Mouse (Mus musculus) kidney, postnatal 25 days (tissue): ENCODE measurements at regions not wholly inside any gene's neighbourhood (a gene's known extent, or its start where the extent isn't known, plus 50 kb on each side); places are given as distances from the start of the nearest gene placed in this dataset.
A peak's percentile ranks its signal among the peaks of the same experiment; 100 is the strongest.
"Not testable (repeated sequence)": the region's sequence is repeated elsewhere in the genome, so short reads cannot be mapped to it uniquely, and the experiment has no call there.

Experiments used
- DNase-seq, 2 experiments: peaks; one replicate each; pipeline ENCODE4 v3.0.0; 2021; ENCODE audit warnings: mixed read lengths in 2 of 2

DNA sequence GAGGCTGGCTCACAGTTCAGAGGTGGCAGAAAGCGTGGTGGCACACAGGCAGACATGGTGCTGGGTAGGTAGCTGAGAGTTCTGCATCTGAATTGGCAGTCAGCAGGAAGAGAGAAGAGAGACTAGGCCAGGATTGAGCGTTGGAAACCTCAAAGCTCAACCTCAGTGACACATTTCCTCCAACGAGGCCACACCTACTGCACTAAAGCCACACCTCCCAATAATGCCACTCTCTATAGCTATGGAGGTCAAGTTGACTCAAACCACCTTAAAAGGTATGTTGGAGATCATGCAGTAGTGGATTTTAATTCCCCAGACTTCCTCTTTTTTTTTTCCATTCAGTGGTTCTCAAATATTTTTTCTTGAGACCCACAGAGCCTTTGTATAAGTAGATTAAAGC is 57.1 kb downstream of the Ccdc54 start:
- no peak for DNase-seq

DNA sequence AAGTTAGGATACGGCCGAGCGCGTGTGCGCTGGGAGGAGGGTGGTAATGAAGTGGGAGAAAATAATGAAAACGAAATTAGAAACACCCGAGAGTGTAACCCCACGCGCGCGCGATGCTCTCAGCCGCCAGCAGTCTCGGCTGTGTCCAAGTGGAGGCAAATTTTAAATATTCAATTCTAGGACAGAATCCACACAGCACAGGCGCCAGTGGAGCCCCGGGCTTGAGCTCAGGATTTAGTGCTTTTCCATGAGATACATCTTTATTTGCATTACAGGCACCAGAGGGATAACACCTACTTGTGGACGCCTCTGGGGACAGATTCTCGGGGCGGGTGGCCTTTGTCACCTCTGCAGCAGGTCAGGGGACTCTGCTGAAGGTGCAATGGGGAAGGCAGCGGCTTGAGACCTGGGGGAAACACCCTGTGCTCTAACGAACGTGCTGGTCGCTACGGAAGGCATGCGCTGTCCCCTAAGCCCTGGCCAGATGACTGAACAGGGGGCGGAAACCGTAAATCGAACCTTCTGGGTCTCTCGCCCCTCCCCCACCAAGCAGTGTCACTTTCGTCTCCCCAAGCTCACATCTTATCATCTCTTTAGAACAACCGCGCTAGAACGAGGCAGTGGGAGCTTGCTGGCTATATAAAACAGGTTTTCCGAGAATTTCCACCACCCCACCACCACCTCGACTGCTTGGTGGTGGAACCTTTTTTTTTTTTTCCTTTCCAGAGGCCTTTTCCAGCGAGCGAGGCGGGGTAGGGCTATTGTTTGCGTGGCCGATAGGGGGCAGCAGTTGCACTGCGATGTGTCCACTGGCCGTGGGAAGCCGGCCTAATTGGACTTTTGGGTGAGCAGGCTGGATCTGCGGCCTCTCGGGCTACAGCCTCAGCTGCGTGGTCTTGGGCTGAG is 61.2 kb downstream of the Ccdc54 start:
- DNase-seq, result peak; percentile 89 to 91

DNA sequence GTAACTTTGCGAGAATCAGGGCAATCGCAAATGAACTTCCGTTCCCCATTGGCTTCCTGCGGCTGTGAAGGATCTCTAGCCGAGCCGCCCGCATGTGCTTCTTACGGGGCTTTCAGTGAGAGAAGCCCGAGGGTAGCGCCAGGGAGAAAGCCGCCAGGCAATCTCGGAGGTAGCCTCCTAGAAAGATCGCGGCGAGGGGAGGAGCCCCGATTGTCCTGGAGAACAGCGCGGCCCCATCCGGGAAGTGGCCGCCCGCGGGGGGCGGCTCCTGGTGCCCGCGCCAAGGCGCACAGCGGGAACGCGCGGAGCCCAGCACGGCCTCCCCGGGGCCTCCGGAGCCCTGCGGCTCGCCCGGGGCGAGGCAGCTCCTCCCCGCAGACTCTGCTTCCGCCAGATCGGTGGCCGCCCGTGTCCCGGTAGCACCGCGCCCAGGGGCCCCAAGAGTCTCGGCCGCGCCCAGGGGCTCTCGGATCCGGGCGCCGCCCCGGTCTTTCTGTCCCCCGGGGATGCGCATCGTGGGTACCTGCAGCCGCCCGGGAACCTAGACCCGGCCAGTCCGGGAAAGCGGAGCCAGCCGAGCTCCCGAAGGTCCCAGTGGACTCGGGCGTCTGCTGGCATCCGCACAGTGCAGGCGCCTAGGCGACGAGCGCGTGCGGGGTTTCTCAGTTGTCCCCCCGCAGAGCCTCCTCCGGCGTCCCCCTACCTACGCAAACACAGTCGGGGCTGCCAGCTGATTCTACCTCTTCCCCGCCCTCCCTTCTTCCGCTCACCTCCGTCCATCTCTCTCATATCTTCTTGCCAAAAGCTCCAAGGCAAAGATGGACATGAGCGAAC is 62.1 kb downstream of the Ccdc54 start:
- DNase-seq, result peak; percentile 80 to 87

DNA sequence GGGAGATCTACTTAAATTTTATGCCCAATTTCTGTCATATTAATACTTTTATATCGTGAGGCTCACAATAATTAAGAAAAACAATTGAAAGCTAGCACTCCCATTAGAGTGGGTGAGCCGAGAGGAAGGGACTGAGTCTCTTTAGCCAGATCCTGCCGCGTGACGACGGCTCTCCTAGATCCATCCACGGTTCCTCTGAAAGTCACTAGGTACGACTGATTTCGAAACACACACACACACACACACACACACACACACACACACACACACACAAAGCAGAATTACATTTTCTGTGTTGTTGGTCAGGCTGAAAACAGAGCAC is 62.6 kb downstream of the Ccdc54 start:
- peak; percentile 48 to 52 for DNase-seq

DNA sequence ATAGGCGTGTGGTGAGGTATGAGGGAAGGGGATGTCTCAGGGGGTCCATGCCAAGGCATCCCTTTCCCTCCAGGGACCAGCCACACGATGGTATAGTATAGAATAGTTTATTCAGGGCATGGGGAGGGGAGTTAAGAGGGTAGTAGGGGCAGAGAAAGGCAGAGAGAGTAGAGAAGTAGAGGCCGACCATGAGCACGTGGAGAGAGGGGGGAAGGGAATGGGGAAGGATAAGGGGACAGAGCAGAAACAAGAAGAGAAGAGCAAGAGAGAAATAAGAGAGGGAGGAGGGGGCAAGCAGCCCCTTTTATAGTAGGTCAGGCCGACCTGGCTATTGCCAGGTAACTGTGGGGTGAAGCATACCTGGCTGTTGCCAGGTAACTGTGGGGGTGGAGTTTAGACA is 64.0 kb downstream of the Ccdc54 start:
- DNase-seq, result not testable (repeated sequence)

DNA sequence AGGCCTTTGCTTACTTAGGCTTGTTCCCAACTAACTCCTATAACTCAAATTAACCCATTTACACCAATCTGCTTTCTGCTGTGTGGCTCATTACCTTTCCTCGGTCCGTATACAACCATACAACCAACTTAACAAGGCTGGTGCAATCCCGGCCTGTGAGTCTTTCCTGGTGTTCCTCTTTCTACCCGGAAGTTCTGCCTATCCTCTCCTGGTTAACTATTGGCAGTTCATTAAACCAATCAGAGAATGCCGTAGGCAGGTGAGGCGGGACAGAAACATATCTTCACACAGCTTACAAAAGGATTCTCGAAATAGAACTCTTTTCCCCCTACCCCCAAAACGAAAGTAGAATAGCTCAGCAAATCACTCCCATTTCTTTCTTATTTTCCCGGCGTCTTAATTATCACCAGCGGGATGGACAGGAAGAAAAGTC is 65.0 kb downstream of the Ccdc54 start:
- DNase-seq, result no peak

DNA sequence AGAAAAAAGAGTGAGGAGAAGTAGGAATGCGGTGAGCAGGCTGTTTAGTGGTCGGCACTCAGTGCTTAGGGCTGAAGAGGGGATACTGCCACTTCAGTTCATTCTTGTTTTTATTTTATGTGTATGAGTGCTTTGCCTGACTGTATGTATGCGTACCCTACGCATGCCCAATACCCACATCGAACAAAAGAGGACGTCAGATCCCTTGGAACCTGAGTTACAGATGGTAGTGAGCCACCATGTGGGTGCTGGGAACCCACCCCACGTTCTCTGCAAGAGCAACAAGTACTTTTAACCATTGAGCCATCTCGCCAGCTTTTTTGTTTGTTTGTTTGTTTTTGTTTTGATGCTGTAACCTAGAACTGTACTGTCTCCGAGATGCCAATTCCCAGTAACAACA is 65.5 kb downstream of the Ccdc54 start:
- DNase-seq, result no peak

DNA sequence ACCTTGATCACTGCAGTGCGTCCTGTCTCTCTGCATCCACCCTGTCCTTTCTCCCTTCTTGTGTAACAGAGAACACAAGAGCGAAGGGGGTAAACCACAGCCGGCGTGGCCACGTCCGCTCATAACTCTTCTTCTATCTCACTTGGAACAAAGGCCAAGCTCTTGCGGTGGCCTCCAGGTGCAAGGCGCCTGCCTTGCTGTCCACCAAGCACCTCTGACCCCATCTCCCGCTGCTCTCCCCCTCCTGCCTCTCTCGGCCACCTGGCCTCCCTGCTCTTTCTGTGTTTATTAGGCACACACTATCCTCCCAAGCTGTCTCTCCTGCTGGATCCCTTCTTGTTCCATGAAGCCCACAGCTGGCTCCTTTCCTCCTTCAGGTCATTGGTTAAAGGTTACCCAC is 71.3 kb downstream of the Ccdc54 start:
- no peak for DNase-seq

DNA sequence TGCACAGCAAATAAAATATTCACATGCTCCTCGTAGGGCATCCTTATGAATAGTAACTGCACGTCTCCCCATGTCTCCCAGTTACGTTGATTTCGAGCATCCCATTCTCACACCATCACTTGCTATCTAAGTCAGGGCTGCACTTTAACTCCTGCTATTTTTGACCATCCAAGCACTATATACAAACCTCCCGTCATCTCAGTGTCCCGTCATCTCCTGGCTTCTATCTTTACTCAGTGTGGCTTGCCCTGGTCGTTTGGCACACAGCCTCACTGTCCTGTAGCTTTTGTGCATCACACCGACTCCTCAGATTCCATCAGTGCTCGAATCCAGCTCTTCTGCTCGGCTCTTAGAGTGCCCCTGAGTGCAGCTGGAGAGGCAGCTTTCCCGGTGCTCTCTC is 74.4 kb downstream of the Ccdc54 start:
- no peak for DNase-seq

DNA sequence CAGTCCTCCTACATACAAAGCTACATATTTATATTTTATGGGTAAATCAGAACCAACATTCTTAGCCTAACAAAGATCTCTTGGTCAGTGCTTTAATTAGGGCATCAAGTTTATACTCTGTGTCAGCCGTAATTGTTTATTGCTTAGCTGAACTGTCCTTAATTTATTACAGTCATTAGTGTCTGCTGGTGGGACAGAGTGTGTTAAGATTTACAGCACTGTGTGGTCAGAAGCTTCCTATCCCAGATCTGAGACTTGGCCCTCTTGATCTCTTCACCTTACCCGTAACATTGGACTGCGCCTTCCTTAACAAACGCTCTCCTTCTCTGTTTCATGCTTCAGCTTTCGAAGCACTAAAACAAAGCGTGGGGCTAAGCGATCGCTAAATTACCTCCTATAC is 75.9 kb downstream of the Ccdc54 start:
- DNase-seq, result no peak

DNA sequence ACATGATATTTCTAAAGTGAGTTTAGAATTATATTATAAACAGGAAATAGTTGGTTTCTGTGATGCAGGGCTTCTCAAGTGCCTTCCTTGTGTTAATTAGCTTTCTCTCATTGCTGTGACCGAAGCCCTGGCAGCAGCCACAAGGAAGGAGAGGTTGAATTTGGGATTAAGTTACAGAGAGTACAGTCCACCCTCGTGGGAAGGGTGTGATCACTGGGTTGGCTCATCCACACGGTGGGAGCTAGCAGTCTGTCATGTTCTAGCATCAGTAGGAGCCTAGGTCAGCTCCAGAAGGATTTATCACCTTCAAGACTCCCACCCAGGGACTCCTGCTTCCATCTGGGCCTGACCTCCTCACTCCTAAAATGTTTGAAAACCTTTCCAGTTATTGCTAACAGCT is 78.9 kb downstream of the Ccdc54 start:
- no peak for DNase-seq

DNA sequence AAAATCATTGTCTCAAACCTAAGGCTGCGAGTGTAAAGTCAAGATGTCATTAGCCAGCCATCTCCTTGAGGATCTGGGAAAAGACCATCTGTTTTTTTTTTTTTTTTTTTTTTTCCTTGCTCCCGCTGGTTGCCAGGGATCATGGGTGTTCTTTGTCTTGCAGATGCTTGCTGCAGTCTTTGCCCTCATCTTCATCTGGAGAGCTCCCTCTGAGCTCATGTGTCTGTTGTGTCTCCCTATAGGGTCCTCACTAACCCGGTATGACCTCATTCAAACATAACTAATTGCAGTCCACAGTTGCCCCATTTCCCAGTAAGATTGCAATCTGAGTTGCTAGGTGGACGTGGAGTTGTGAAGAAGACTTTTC is 77.3 kb upstream of the Bbx start:
- no peak for DNase-seq

DNA sequence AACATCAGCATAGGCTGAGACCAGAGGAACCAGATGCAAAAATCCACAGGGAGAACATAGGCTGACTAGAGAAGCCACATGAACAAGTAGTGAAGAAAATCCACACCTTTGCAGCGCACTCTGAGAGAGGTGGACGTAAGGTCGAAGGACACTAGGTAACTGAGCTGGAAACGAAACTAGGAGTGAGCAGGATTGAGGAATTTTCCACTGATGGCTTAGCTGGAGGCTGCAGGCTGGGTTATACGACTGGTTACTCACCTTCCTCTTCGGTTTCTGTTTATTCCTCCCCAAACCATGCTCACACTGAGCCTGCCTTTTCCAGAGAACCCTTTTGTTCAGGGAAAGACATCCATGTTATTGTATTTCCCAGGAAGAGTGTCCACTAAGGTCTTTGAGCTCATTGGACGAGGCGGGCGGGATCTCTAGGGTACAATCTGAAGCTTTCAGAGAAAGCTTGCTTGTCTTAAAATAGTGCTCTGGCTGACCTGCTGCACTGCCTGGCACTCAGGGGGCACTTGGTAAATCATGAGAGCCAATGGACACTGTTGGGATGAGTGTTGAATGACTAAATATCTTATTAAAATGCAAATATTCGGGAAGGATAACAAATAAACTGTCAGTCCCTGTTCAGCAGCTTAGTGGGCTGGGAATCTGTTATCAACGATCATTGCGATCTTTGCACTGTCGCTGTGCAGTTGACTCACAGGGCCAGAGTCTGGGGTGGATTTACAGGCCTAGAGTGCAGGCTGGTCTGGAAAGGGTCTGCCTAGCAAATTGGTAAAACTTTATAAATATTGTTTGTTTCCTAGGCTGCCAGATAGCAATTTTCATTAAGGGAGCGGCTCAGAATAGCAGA is 76.7 kb upstream of the Bbx start:
- DNase-seq, result no peak

DNA sequence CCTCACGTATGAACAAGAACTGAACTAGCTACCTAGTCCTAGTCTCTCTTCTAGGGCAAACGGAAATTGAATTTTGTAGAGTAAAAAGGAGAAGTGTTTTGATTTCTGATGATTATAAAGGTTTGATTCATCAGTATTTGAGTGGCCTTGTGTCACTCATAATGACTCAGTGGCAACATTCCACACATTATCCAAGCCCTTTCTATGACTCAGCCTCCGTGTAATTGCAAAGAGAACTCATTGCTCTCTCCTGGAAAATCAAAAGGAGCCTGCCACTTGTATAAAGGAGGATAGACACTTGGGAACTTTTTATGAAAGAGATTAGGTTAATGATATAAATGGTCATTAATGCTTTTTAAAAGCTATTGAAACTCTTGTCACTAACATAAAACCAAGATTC is 72.4 kb upstream of the Bbx start:
- no peak for DNase-seq

DNA sequence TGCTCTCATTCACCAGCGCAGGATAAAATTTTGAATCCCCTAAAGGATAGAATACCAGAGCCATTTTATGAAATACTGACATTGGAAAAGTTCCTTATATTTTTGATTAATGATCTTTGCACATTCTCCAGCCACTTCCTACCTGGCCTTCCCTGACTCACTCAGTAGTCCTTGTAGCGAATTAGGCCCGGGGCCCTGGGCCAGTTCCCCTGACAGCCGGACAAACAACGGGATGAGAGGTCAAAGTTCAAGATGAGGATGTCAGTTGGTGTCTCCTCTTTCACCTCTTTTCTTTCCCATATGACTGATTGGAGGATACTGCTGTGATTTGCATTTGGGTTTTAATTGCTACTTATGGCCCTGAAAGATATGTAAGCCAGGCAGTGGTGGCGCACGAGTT is 66.7 kb upstream of the Bbx start:
- no peak for DNase-seq

DNA sequence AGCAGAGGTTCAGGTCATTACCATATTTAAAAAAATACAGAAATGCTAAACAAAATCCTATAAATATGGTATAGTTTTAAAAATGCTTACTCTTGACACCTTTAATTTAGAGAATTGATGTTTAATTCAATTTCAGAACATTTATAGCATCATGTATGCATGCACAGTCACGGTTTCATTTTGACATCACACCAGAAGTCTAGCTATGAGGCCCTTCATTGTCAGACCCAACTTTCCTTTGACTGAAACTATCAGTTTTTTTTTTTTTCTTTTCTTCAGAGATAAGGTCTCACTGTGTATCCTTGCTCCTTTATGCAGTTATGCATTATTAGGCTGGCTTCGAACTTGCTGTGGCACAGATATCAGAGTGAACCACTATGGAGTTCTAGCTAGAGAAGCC is 61.5 kb upstream of the Bbx start:
- DNase-seq, result no peak

DNA sequence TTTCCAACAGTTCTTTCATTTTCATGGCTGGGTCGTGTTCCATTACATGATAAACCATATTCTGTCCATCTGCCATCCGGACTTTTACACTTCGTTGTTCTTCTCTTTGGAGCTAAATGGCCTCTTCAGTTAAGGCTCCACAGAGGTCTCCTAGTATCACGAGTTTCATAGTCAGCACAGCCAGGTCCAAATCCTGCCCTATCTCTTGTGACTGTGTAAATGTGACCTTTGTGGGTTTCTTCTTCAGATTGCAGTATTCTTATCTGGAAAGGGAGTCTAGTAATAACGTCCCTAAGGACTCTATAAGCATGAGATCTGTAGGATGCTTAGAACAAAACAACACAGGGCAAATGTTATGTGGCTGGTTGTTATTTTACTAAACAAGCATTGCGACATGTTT is 57.1 kb upstream of the Bbx start:
- no peak for DNase-seq

DNA sequence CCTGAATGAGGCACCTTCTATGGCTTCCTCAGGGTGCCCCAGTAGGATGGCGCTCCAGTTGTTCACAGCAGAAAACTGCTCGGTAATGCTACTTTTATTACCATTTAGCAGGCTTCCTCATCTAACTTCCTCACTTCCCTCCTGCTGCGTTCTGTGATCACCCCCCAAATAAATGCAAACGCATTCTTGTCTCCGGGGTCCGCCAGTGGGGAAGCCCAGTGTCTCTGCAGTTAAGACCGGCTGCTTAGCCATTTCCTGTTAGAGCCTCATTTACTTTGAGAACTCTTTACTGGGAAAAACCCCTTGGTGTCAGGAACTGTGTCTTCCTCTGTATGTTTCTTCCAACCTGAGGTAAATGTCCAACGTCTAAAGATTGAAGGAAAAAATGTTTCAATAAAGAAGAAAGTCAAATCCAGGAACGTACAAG is 50.2 kb upstream of the Bbx start:
- no peak for DNase-seq
